Mouse (Mus musculus) olfactory bulb, adult 2 months (tissue): Measurements from ENCODE around the gene Sap25.

Experiments used
- CTCF ChIP-seq: fragments of 200-500 bp; IDR thresholded peaks from 2 replicates; pipeline ENCODE4 v1.5.1; 2012; ENCODE audit warnings: low read depth, mild to moderate bottlenecking, low read length, moderate library complexity; ENCODE audit not compliant: insufficient read depth
- POLR2A ChIP-seq: fragments of 200-500 bp; IDR thresholded peaks from 2 replicates; pipeline ENCODE4 v1.6.1; 2012; ENCODE audit warnings: mild to moderate bottlenecking, low read depth, low read length, moderate library complexity; ENCODE audit not compliant: insufficient read depth

DNA sequence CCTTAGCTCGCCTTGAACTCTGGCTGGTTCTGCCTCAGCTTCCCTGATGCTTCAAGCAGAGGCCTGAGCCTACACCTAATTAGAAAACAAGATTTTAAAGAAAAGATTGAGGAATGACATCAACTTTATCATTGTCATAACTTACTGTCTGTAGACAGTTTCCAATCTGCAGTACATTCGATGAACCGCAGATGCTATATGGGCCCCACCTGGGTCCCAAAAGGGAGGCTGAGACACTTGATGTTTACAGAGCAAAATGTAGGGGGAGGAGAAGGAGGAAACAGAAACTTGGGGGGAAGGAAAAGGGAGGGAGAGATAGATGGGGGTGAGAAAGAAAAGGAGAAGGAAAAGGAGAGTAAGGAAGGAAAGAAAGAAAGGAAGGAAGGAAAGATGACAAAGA is 48.8 kb downstream of the Sap25 start:
- no peak for TF ChIP-seq POLR2A
- no peak for TF ChIP-seq CTCF
